Mouse (Mus musculus) right cerebral cortex, adult 2 months (tissue): ENCODE measurements at regions not wholly inside any gene's neighbourhood (a gene's known extent, or its start where the extent isn't known, plus 50 kb on each side); places are given as distances from the start of the nearest gene placed in this dataset.
"Not testable (repeated sequence)": the region's sequence is repeated elsewhere in the genome, so short reads cannot be mapped to it uniquely, and the experiment has no call there.

ENCODE experiments used
- DNase-seq, 2 experiments: peaks; one replicate each; pipeline ENCODE4 v3.0.0; 2021 to 2022; ENCODE audit warnings: low spot score in 2 of 2

- DNase-seq: no peak
Observed at GRCm38 (mm10) chr1:143265216-143265615, 375.2 kb upstream of the B3galt2 start.

GRCm38 (mm10) chr1:143286274-143286967, 354.0 kb upstream of the B3galt2 start:
- no peak for DNase-seq

- no peak for DNase-seq
Observed at GRCm38 (mm10) chr1:143287448-143287847, 353.0 kb upstream of the B3galt2 start.

GRCm38 (mm10) chr1:143296555-143296954, 343.9 kb upstream of the B3galt2 start:
- no peak for DNase-seq

GRCm38 (mm10) chr1:143307379-143307778, 333.1 kb upstream of the B3galt2 start:
- no peak for DNase-seq

GRCm38 (mm10) chr1:143318381-143318780, 322.1 kb upstream of the B3galt2 start:
- peak; percentile 20 to 36 for DNase-seq

GRCm38 (mm10) chr1:143319568-143319967, 320.9 kb upstream of the B3galt2 start:
- no peak for DNase-seq

GRCm38 (mm10) chr1:143351388-143351787, 289.1 kb upstream of the B3galt2 start:
- no peak for DNase-seq

- DNase-seq: not testable (repeated sequence)
Observed at GRCm38 (mm10) chr1:143360256-143360655, 280.2 kb upstream of the B3galt2 start.

GRCm38 (mm10) chr1:143391851-143392250, 248.6 kb upstream of the B3galt2 start:
- no peak for DNase-seq
